Mouse (Mus musculus): ENCODE measurements around the gene Ccdc73.

Ccdc73 gene

DNA sequence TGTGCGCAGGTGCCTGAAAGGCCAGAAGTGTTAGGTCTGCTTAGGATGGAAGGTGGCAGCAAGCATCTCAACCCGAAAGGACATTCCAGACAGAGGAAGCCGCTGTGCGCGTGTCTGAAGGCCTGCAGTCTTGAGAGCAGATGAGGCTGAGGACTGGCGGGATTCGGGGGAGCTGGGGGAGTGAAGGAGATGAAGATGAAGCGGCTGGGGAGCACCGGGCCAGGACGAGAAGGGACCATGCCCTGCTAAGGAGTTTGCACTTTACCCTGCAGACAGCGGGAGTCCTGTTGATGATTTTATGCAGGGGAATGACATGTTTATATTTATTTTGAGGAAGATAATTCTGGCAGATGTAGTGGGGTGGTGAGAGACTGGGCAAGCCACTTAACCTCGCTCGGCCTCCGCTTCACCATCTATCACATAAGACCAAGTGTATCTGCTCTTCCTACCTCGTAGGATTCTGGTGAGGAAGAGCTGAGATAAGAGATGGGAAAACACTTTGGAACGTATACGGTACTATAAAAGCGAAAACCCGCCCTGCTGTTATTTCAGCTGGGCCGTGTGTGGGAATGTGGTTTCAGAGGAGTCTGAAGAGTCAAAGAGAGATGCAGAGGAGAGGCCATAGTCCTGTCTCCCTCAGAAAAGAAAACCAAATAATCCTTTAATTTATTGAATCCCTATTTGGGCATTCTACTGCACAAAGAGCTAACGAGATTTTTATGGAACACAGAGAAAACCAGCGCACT, 159.5 kb downstream of the Ccdc73 start:
- DNase-seq (ENCODE audit: low read depth, low spot score) = no peak

DNA sequence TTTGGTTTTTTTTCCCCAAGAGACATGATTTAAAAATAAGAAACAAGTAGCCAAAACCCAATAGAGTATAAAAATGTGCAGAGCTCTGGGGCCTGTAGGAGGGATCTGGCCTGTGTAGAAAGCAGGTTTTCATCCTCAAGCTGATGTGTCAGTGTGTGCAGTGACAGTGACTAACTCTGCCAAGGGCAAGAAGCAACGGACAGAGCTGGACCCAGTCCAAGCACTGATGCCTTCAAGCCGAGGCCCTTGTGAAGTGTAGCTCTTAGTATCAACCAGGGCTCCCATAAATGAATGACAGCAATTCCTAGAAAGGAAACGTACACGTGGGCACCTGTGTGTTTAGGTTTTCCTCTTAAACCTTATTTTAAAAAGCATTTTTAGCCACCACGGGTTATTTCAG, 161.2 kb downstream of the Ccdc73 start:
- DNase-seq (ENCODE audit: low read depth, low spot score) = no peak

DNA sequence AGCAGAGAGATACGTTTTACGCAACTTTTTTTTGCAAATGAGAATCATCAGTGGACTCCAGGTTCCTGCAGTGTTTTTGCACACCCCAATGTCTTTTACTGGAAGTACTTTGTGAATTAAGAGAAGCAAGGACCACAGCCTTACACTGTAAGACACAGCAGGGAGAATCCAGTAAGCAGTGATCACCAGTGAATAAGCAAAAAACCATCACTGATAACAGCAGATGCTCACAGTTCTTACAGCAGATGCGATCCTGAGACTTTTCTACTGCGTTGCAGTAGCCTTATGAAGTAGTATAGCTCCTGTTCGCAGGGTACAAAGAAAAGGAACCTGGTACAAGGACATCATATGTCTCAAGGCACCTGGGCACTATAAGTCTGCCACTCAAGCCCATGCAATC, 162.9 kb downstream of the Ccdc73 start:
- no peak for DNase-seq (ENCODE audit: low read depth, low spot score)

DNA sequence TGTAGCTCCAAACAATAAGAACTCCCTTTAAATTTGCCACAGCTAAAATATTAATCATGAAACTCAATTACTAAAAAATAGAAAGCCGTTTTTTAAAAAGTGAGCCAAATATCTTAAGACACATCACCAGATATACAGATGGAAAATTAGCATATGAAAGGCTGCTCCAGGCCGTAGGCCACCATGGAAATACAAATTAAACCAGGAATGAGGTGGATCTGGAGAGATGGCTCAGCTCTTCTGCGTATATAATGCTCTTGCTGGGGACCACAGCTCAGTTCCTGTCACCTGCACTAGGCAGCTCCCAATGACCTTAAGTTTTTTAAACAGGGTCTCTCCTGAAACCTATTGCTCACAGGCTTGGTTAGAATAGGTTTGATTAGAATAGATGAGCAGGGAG, 166.5 kb downstream of the Ccdc73 start:
- DNase-seq (ENCODE audit: low read depth, low spot score) = no peak

DNA sequence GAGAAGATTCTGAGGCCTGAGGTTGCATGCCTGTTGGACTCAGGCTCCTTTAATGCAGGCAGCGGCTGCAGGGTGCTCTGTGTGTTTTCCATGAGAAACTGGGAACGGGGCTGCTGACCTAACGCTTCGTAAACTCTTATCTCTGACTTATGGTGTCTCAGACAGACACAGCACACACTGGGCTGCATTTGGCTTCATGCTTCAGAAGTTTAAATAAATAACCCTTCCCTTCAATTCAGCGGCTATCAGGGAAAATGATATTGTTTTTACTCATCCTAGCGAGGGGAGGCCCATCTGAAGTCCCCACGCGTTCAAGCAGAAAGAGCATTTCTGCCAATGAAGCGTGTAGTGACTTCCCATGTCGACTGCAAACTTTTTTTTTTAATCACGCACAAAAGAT, 168.4 kb downstream of the Ccdc73 start:
- no peak for DNase-seq (ENCODE audit: low read depth, low spot score)

DNA sequence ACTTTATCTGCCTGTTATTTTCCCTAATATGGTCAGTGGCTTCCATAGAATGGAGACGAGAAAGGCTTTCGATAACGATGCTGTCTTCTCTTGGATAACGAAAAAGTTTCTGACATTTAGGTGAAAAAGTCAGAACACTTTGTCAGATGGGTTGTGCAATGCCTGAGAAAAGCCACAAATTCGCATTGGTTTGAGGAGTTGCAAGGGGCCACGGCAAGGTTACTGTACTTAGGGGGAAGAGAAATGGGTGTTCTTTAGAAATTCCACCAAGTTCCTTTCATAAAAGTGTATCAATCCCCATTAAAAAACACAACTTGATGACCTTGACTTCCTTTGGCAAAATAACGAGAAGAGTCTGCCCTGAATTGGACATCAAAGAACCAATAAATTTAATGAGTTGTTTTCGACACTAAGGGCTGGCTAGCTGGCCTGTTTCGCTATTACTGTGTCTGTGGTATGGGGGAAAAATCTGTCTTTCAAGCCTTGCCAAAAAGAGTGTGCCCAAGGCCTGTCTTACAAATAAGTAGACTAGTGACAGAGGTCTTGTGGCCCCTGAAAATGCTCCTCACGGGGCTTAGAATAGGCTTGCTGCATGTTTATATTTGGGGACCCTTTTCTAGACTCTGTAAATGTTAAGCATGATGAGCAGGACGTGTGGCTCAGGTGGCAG, 168.9 kb downstream of the Ccdc73 start:
- no peak for DNase-seq (ENCODE audit: low read depth, low spot score)

DNA sequence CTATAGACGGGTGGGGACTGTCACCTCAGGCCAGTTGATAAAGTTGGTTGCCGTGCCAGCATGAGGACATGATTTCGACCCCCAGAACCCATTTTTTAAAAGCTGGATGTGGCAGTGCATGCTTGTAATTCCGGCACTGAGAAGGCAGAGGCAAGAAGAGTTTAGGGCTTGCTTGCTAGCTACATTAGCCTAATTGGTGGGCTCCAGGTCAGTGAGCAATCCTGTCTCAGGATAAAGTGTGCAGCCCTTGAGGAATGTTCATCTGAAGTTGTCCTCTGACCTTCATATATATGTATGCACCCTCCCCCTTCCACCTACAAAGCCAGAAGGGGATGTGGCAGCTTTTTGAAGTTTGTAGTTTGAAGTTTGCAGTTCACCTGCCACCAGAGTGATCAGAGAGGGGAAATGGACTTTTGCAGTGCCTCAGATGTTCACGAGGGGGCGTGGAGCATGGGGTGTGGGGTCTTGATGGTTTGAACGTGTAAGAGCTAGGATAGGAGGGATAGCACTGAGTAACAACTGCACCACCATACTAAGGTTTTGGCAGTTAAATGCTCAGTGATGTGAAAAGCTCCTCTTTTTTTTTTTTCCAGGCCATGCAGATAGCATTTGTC, 170.5 kb downstream of the Ccdc73 start:
- DNase-seq (ENCODE audit: low read depth, low spot score) = no peak

DNA sequence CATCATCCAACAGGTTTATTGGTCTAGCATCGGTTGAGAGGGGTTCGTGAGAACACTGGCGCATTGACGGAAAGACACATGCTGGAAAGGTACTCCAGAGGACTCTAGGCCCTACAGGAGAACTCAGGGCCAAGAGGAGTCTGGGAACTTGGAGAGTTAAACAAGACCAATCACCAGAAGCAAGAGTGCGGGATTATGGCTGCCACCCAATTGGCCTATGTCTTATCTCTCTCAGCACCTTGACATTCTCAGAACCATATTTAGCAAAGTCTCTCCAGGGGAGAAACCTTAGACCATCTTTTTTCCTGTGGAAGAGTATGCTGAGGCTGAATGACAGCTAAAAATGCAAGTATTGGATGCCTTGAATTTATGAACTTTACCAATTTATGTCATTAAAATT, 171.3 kb downstream of the Ccdc73 start:
- no peak for DNase-seq (ENCODE audit: low read depth, low spot score)

DNA sequence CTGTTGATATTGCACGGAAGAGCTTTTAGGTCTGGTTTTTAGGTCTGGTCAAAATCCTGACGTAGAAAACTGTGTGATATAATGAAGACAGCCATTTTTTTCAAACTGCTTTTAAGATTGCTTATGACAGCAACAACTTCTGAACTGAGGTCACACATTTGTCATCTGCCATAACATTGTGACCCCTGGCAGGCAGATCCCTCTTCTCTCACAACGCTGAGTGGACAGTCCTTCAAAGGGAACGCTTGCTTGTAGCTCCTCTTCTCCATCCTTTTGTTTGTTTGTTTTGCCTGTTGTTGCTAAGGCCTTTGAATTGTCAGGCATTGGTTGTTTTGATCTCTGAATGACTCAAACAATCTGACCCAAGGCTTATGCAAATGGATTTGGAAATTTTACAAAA, 173.3 kb downstream of the Ccdc73 start:
- no peak for DNase-seq (ENCODE audit: low read depth, low spot score)

DNA sequence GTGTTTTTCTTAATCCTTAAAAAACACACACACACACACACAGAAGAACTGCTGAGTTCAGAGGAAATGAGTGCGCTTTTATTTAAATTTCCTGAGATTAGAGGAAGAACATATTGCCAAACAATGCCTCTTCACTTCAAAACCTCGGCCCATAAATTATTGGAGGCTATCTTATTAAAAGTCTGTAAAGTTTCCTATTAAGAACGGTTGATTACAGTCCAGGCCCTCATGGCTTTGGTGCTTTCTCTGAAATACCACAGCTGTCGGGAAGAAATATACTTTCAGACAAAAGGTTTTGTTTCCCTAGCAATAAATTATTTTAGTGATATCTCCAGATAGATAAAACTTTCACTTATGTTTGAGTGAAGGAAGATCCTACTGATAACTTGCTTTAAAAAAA, 175.5 kb downstream of the Ccdc73 start:
- DNase-seq (ENCODE audit: low read depth, low spot score) = no peak

DNA sequence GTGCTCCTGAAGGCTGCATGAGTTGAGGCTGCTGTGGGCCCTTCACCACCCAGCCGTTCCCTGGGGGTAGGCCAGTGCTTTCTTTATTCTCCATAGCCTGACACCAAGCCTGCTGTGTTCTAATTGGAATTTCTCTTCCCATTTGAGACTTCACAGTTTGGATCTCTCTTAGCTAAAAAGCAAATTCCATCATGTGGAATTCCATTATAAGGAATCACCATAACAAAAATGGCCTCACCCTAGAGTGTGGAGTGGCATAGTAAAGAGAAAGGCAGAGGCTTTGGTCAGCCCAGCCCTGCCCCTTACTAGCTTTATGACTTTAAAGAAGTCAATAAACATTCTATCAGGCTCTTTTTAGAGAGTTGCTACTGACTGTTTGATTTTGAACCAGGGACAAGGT, 180.7 kb downstream of the Ccdc73 start:
- no peak for DNase-seq (ENCODE audit: low read depth, low spot score)

DNA sequence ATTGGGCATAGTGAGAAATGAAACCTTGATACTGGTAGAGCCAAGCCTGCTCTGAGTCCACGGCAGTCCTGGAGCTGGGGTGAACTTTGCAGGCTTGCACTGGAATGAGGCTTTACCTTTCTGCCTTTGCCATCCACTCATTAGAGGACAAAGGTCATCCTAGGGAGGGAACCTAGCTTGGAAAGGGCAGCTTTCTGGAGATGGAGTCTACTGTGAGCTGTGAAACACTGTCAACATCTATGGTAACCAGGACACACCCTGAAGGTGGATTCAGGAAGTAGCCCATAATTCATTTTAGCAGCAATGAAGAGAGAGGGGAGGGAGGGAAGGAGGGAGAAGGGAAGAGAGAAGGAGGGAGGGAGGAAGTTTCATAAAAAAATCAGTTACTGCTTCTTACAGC, 187.9 kb downstream of the Ccdc73 start:
- DNase-seq (ENCODE audit: low read depth, low spot score) = no peak

DNA sequence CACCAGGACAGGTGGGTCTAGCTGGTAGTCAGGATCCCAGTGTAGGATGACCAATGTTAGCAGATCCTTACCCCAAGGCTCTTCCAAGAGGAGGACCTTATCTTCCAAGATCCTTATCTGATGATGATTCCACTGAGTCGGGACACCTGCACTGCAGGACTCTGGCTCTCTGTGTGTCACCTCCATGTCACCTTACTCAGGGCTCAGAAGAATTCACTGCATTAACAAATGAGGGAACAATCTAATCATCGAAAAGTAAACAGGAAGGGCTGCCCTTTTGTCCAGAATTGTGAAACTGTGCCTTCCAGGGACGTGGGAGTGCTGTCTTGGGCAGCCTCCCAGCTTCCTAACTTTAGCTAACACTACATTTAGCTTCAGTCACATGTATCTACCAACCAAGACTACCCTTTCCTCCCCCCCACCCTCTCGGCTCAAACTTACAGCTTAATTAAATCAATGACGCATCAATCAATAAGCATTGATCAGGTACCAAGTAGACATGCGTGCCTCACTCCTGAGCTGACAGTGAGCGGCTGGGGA, 191.0 kb downstream of the Ccdc73 start:
- DNase-seq (ENCODE audit: low read depth, low spot score) = no peak

DNA sequence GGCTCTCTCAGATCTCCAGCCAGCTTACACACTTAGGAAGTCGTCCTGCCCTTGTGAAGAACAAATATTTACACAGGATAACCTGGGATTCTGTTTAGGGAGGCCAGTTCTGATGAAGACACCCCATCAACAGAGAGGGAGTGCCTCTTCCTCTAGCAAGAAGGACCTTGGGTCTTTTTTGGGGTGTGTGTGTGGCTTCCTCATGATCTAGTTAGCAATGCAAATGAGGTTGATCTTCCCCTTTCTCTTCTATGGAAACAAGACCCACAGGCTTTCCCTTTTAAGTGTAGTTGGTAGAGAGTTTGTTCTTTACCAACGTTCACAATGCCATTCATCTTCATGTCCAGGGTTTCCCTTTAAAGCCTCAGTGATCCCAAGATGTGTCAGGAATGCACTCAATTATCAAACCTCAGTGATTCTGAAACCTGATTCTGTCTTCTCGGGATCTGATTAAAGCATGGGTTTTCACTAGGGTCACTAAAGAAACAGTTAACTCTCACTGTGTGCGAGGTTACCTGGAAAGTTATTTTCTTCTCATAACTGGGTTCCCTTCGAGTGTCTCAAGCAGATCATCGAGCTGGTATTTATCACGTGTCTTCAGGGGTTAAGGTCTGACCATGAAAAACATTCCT, 195.3 kb downstream of the Ccdc73 start:
- no peak for DNase-seq (ENCODE audit: low read depth, low spot score)

Data from telencephalon, adult 2 months (tissue).